Mouse (Mus musculus) limb, embryonic 14.5 days (tissue): ENCODE results near the gene Elfn2. TPM values are rescaled to one million over a fixed set of nuclear protein-coding genes. Genes with fewer than 3 reads are reported as not detected.

Experiments used
- ATAC-seq: fragments of 200-750 bp; cut with Nextera tagmentation; 2 replicates; pipeline ENCODE4 v1.8.0; 2017; ENCODE audit warnings: low read depth, moderate number of reproducible peaks, moderate TSS enrichment; ENCODE audit not compliant: low FRiP score
- DNase-seq: peaks from one replicate; pipeline ENCODE4 v3.0.0-alpha.2; 2015; ENCODE audit warnings: low spot score
- H3K27ac ChIP-seq: fragments of 300-500 bp; sonication (generic); replicated peaks from 2 replicates; pipeline ENCODE4 v1.5.1; 2014; ENCODE audit warnings: low read depth, mild to moderate bottlenecking, low read length, moderate library complexity, mixed read lengths
- H3K27me3 ChIP-seq: fragments of 300-500 bp; sonication (generic); 2 replicates; pipeline ENCODE4 v1.6.1; 2014; ENCODE audit warnings: low read length, mixed read lengths; ENCODE audit not compliant: control insufficient read depth, insufficient read depth
- H3K36me3 ChIP-seq: fragments of 300-500 bp; sonication (generic); 2 replicates; pipeline ENCODE4 v1.6.1; 2014; ENCODE audit warnings: mild to moderate bottlenecking, low read length, moderate library complexity, mixed read lengths; ENCODE audit not compliant: control insufficient read depth, insufficient read depth
- H3K4me1 ChIP-seq: fragments of 300-500 bp; sonication (generic); 2 replicates; pipeline ENCODE4 v1.6.1; 2014; ENCODE audit warnings: antibody characterized with exemption, low read length, mixed read lengths; ENCODE audit not compliant: control insufficient read depth, insufficient read depth
- H3K4me2 ChIP-seq: fragments of 300-500 bp; sonication (generic); replicated peaks from 2 replicates; pipeline ENCODE4 v1.6.1; 2014; ENCODE audit warnings: low read depth, mild to moderate bottlenecking, low read length, moderate library complexity; ENCODE audit not compliant: severe bottlenecking
- H3K4me3 ChIP-seq: fragments of 300-500 bp; sonication (generic); replicated peaks from 2 replicates; pipeline ENCODE4 v1.5.1; 2014; ENCODE audit warnings: low read length
- H3K9ac ChIP-seq: fragments of 300-500 bp; sonication (generic); 2 replicates; pipeline ENCODE4 v1.6.1; 2014; ENCODE audit warnings: mild to moderate bottlenecking, low read depth, low read length, moderate library complexity; ENCODE audit not compliant: severe bottlenecking
- H3K9me3 ChIP-seq: fragments of 300-500 bp; sonication (generic); 2 replicates; pipeline ENCODE4 v1.6.1; 2016; ENCODE audit warnings: low read length; ENCODE audit not compliant: control insufficient read depth
- POLR2A ChIP-seq: fragments of 200-500 bp; IDR thresholded peaks from 2 replicates; pipeline ENCODE4 v1.8.0; 2012; ENCODE audit warnings: inconsistent platforms, mild to moderate bottlenecking, moderate library complexity, borderline replicate concordance; ENCODE audit not compliant: insufficient read depth, insufficient read length; ENCODE audit errors: extremely low read depth
- WGBS: fragments of 180-500 bp; shearing (Covaris S2); extraction: QIAGEN DNeasy Blood & Tissue Kit; methylation state at CpG from one replicate; pipeline ENCODE4 v1.1.7; 2014; 5-methylcytosine and 5-hydroxymethylcytosine counted together
- polyA plus RNA-seq, 2 experiments: library from polyadenylated mRNA; depleted of rRNA in 1 of 2; stranded (reverse) in 1 of 2; unstranded in 1 of 2; fragments of >200 nt; fragmentation: Nextera tagmentation in 1 of 2; extraction: Ambion mirVana in 1 of 2; gene quantifications; 2 replicates each; pipeline versions ENCODE4 v1.2.1 to v1.2.3; 2012 to 2014

Elfn2 gene
- polyA plus RNA-seq, 2 experiments = 0.04 to 0.24 TPM

DNA sequence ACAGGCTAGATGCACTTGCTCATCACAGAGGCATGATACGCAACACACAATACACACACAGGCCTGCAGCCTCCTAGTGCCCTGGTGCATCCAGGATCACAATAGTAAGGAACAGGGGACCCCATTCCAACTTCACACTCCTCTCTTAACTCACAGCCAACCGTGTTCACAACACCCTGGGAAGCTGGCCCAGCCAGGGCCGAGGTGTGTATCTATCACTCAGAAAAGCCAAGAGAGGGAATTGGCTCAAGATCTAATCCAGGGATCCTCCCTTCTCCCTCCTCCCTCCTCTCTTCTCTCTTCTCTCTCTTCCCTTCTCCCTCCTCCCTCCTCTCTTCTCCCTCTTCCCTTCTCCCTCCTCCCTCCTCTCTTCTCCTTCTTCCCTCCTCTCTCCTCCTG, 17.6 kb upstream of the Elfn2 start:
- Histone ChIP-seq H3K4me2 (no peak overlapping the region), H3K4me1 (no peaks in the 10 kb centered on the region), H3K9me3 (no peaks in the 10 kb centered on the region), H3K9ac (no peak overlapping the region), H3K27ac (no peak overlapping the region), H3K36me3 (no peaks in the 10 kb centered on the region), H3K27me3 (peaks cover 6% of the 10 kb centered on the region; the same call in 1 of the 2 replicates), H3K4me3 (no peak overlapping the region)
- 47% methylated on average over 3 of the region's 3 CpGs for WGBS
- no peak for TF ChIP-seq POLR2A
- DNase-seq = no peak
- ATAC-seq = no peak

DNA sequence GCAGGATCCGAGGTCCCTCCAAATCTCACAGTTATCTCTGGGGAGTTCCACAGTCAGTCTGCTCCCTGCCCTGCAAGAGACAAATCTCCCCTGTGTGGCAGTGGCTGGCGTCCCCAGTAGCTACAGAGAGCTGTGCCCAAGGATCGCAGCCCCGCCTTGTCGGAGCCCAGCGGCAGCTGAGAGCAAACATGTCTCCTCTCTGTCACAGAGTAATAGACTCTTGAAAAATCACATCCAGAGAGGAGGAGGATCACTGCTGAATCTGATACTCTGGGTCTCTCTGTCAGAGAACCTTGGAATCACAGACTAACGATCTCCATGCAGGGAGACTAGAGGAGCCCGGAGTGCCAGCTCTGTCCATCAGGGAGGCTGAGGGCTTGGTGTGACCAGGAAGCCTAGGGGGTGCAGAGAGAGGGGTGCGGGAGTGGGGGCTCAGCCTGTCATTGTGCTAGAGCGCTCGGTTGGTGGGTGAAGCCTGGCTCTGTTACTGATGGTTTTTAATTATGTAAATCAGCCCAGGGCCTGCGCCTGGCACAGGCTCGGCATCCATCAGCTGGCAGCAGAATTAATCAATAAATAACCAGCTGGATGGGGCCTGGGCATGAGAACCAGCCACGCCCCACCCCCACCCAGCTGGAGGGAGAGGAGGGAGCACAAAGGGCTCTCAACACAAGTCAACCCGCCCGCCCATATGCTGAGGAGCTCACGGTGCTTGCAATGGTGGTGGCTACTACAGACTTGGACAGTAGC, 17.0 kb upstream of the Elfn2 start:
- Histone ChIP-seq H3K27me3 (peaks cover 6% of the 10 kb centered on the region; the same call in 1 of the 2 replicates), H3K4me3 (no peak overlapping the region), H3K4me2 (no peak overlapping the region), H3K27ac (no peak overlapping the region), H3K36me3 (no peaks in the 10 kb centered on the region), H3K4me1 (no peaks in the 10 kb centered on the region), H3K9me3 (no peaks in the 10 kb centered on the region), H3K9ac (no peak overlapping the region)
- DNase-seq (no peak), ATAC-seq (no peak)
- WGBS = 36% methylated on average over 17 of the region's 17 CpGs
- TF ChIP-seq POLR2A = no peak

DNA sequence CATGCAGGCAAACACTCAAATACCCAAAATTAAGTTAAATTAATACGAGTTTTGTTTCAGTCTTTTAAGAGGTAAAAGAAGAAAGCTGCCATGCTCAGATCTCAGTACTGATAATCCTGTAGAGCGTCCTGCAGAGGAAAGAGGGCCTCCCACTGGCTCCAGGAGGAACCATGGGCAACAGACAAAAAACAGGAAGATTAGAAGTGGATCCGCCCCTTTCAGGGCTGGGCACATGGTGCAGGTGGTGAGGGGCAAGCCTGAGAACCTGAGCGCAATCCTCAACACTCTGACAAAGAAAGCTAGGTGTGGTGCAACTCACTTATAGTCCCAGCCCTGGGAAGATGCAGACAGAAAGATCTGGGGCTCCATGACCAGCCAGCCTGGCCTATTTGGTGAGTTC, 13.3 kb upstream of the Elfn2 start:
- ATAC-seq = no peak
- H3K9ac ChIP-seq = no peak overlapping the region
- DNase-seq = no peak
- no peaks in the 10 kb centered on the region for H3K36me3 ChIP-seq
- peaks cover 6% of the 10 kb centered on the region; the same call in 1 of the 2 replicates for H3K27me3 ChIP-seq
- H3K4me1 ChIP-seq = no peaks in the 10 kb centered on the region
- H3K4me3 ChIP-seq = no peak overlapping the region
- H3K4me2 ChIP-seq = no peak overlapping the region
- H3K27ac ChIP-seq = no peak overlapping the region
- H3K9me3 ChIP-seq = no peaks in the 10 kb centered on the region
- no peak for TF ChIP-seq POLR2A
- WGBS = 46% methylated on average over 4 of the region's 4 CpGs

DNA sequence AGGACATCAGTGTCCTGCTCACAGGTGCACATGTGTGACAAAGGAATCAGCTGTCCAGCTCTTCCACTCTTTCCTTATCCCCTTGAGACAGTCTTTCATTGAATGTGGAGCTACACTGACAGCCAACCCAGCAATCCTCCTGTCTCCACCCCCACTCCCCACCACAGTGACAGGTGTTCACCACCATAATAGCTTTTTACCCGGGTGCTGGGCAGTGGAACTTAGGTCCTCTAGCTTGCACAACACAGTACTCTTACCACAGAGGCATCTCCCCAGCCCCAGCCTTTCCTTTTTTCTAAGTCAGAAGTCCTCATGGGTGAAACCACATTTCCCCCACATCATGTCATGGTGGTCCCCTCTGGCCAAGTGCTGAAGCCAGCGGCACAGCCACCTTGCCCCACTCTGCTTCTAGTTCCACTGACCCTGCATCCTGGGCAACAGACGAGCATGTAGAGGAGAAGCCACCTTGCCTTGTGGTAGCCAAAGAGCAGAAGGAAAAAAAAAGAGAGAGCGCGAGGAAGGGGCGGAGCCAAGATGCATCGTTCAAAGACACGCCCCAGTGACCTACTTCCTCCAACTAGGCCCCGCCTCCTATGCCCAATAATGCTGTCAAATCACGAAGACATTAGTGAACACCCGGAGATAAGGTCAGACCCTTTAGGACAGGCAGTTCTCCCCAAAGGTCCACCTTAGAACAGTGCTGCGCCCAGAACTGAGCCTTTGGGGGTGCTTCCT, 11.9 kb upstream of the Elfn2 start:
- no peak for TF ChIP-seq POLR2A
- no peaks in the 10 kb centered on the region for H3K4me1 ChIP-seq
- 81% methylated on average over 12 of the region's 12 CpGs for WGBS

DNA sequence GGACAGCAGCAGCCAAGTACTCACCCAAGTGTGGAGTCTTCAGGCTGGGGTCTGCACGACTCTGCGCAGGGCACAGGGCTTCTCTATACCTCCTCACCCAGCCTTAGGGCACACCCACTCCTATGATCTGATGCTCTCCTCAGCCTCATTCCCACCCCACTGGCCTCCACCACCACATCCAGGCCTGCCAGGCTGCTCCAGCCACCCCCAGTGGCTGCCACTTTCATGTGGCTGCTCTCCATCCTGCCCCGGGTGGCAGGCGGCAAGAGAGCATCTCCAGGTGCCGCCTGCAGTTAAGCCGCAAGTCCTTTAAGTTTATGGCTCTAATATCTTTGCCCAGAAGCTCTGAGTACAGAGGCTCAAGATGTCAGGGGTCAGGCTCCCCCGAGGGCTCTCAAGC, 8.1 kb upstream of the Elfn2 start:
- no peak overlapping the region for H3K9ac ChIP-seq
- H3K27me3 ChIP-seq = no peaks in the 10 kb centered on the region
- DNase-seq = no peak
- no peak for ATAC-seq
- H3K4me1 ChIP-seq = no peaks in the 10 kb centered on the region
- no peaks in the 10 kb centered on the region for H3K9me3 ChIP-seq
- WGBS = 28% methylated on average over 7 of the region's 7 CpGs
- H3K4me2 ChIP-seq = no peak overlapping the region
- H3K4me3 ChIP-seq = no peak overlapping the region
- TF ChIP-seq POLR2A = no peak
- H3K27ac ChIP-seq = no peak overlapping the region
- no peaks in the 10 kb centered on the region for H3K36me3 ChIP-seq

More for the DNA sequence above, 11.9 kb upstream of the Elfn2 start:
- no peak overlapping the region for H3K9ac ChIP-seq
- no peak for ATAC-seq
- H3K9me3 ChIP-seq = no peaks in the 10 kb centered on the region
- no peaks in the 10 kb centered on the region for H3K36me3 ChIP-seq
- H3K4me2 ChIP-seq = no peak overlapping the region
- no peaks in the 10 kb centered on the region for H3K27me3 ChIP-seq
- no peak overlapping the region for H3K27ac ChIP-seq
- DNase-seq = no peak
- no peak overlapping the region for H3K4me3 ChIP-seq
